In genomic region chr11:60139734-60140371, GRCm38 (mm10) we compare ENCODE assay signal across 8 mouse cellular contexts. TPM values are rescaled to one million over a fixed set of nuclear protein-coding genes. Genes with fewer than 3 reads are reported as not detected.
DNase-seq lines count a peak whose midpoint lies in the region; ATAC-seq lines count a peak whose summit lies in the region.

No protein-coding gene starts in this region.

- WGBS in hindbrain, embryonic 16.5 days = under 1% methylated on average over 58 of the region's 66 CpGs

- no peaks in the 10 kb centered on the region for H3K27me3 ChIP-seq in hindbrain, embryonic 16.5 days (replicated peaks; ENCODE audit: control insufficient read depth, insufficient read depth, low read length)

- ATAC-seq in frontal cortex, adult (ENCODE audit: low TSS enrichment) = peak; percentile 60
- peak; percentile 84 for ATAC-seq in hindbrain, embryonic 16.5 days
- no peak for ATAC-seq in erythroid progenitor cell, adult 5-6 weeks (replicated peaks; ENCODE audit: low FRiP score, poor library complexity, severe bottlenecking)

- H3K4me1 ChIP-seq in hindbrain, embryonic 16.5 days (ENCODE audit: control insufficient read depth, insufficient read depth, low read depth, low read length) = peaks cover 46% of the 10 kb centered on the region

- H3K4me3 ChIP-seq in hindbrain, embryonic 16.5 days (ENCODE audit: low read length) = peak overlapping the region; percentile 70

- peak overlapping the region; percentile 84 for H3K4me2 ChIP-seq in hindbrain, embryonic 16.5 days (ENCODE audit: low read length)

- no peaks in the 10 kb centered on the region for H3K9me3 ChIP-seq in hindbrain, embryonic 16.5 days (ENCODE audit: control insufficient read depth, low read length)

- peak overlapping the region; percentile 74 for H3K9ac ChIP-seq in hindbrain, embryonic 16.5 days (ENCODE audit: low read depth, low read length)

- intact Hi-C loops in left cerebral cortex, postnatal 4 days (cut with DNase I) = loop anchor here (5.0 kb wide), 1 partner anchor 37 kb away; no protein-coding TSS in a partner anchor

- H3K27ac ChIP-seq in hindbrain, embryonic 16.5 days (ENCODE audit: low read depth, low read length) = peak overlapping the region; percentile 94

- no peaks in the 10 kb centered on the region for H3K36me3 ChIP-seq in hindbrain, embryonic 16.5 days (ENCODE audit: control insufficient read depth, insufficient read depth, low read length)

- DNase-seq in ZHBTc4 (ENCODE audit: low read depth, low spot score) = peak; percentile 81
- peak; percentile 57 for DNase-seq in cerebellum, adult 8-10 months
- DNase-seq in left cerebral cortex, postnatal 4 days = peak; percentile 82
- peak; percentile 94 for DNase-seq in mesoderm, embryonic 11.5 days (ENCODE audit: low read depth, low spot score)
- peak; percentile 73 for DNase-seq in right cerebral cortex, postnatal 25 days

RNA-seq across cellular contexts. Expression of gene Rai1, which starts 35.0 kb away (rescaled TPM):
- 24.3 and 28.0 TPM in 2 replicates for polyA plus RNA-seq in hindbrain, embryonic 16.5 days (2015; fragmentation: Nextera tagmentation; extraction: Ambion mirVana)
- total RNA-seq in left cerebral cortex, postnatal 4 days (2021) = 10 to 100 TPM; 85.9 to 92.3 TPM
- total RNA-seq in erythroid progenitor cell, adult 5-6 weeks (2015; ENCODE audit: low replicate concordance) = 5.8 and 7.1 TPM in 2 replicates
- 0.77 and 3.0 TPM in 2 replicates for total RNA-seq in erythroid progenitor cell, adult 5-6 weeks (2017; ENCODE audit: low replicate concordance)

Comparison
In these comparisons a context has a peak if more than half of its experiments do, and no peak if none do; other contexts are left out.
1. RNA of gene Rai1, which starts 35.0 kb away (total RNA-seq): 85.9 to 92.3 TPM in left cerebral cortex, postnatal 4 days; 0.77 to 7.1 TPM in erythroid progenitor cell, adult 5-6 weeks; every median in the first group is over 10 times any median in the second.
2. Peak in every context shown above with its lines, with median percentiles within 50 percentile points of each other: DNase-seq.